Mouse (Mus musculus) lung, embryonic 16.5 days (tissue): ENCODE results near the gene Bicdl1. TPM values are rescaled to one million over a fixed set of nuclear protein-coding genes. Genes with fewer than 3 reads are reported as not detected.

ENCODE experiments used
- ATAC-seq: fragments of 200-750 bp; cut with Nextera tagmentation; 2 replicates; pipeline ENCODE4 v1.8.0; 2017; ENCODE audit warnings: low read depth, mild to moderate bottlenecking, moderate library complexity
- H3K27ac ChIP-seq: fragments of 300-500 bp; sonication (generic); 2 replicates; pipeline ENCODE4 v1.5.1; 2014; ENCODE audit warnings: mild to moderate bottlenecking, control low read depth, low read length
- H3K27me3 ChIP-seq: fragments of 300-500 bp; sonication (generic); 2 replicates; pipeline ENCODE4 v1.6.1; 2014; ENCODE audit warnings: low read depth, low read length, mixed read lengths; ENCODE audit not compliant: control insufficient read depth, insufficient read depth
- H3K36me3 ChIP-seq: fragments of 300-500 bp; sonication (generic); 2 replicates; pipeline ENCODE4 v1.6.1; 2014; ENCODE audit warnings: low read length; ENCODE audit not compliant: control insufficient read depth, insufficient read depth
- H3K4me1 ChIP-seq: fragments of 300-500 bp; sonication (generic); replicated peaks from 2 replicates; pipeline ENCODE4 v1.6.1; 2014; ENCODE audit warnings: low read length, mixed read lengths; ENCODE audit not compliant: control insufficient read depth, insufficient read depth
- H3K4me2 ChIP-seq: fragments of 300-500 bp; sonication (generic); 2 replicates; pipeline ENCODE4 v1.6.1; 2014; ENCODE audit warnings: low read depth, low read length, control low read depth
- H3K4me3 ChIP-seq: fragments of 300-500 bp; sonication (generic); 2 replicates; pipeline ENCODE4 v1.5.1; 2014; ENCODE audit warnings: mild to moderate bottlenecking, low read length, control low read depth
- H3K9ac ChIP-seq: fragments of 300-500 bp; sonication (generic); 2 replicates; pipeline ENCODE4 v1.6.1; 2014; ENCODE audit warnings: low read length, control low read depth
- H3K9me3 ChIP-seq: fragments of 300-500 bp; sonication (generic); 2 replicates; pipeline ENCODE4 v1.6.1; 2016; ENCODE audit warnings: low read length; ENCODE audit not compliant: control insufficient read depth
- WGBS: fragments of 180-500 bp; shearing (Covaris S2); extraction: QIAGEN DNeasy Blood & Tissue Kit; methylation state at CpG from one replicate; pipeline ENCODE4 v1.1.7; 2014; 5-methylcytosine and 5-hydroxymethylcytosine counted together
- polyA plus RNA-seq: library from polyadenylated mRNA; unstranded; fragments of >200 nt; fragmentation: Nextera tagmentation; extraction: Ambion mirVana; gene quantifications from 2 replicates; pipeline ENCODE4 v1.2.1, GENCODE M21; 2015

The Bicdl1 gene
- polyA plus RNA-seq, 1 experiment from 2014 or later = 11.2 TPM

DNA sequence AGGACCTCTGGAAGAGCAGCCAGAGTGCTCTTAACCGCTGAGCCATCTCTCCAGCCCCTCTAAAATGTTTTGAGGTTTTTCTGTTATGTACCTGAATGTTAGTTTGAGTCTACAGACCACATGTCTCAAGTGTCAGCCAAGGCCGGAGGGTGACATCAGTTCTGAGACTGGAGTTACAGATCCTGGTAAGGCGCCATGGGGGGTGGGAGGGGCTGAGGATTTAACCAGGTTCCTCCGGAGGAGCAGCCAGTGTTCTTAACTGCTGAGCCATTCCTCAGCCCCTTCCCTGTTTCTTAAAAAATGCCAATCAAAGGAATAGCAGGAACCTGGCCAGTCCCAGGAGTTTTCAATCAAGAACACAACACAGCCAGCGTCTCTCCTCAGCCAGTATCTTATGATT, 101.1 kb downstream of the Bicdl1 start:
- H3K4me2 ChIP-seq = 0 out of 2 replicates have a peak overlapping the region, but pooled peaks have one; percentile 91

DNA sequence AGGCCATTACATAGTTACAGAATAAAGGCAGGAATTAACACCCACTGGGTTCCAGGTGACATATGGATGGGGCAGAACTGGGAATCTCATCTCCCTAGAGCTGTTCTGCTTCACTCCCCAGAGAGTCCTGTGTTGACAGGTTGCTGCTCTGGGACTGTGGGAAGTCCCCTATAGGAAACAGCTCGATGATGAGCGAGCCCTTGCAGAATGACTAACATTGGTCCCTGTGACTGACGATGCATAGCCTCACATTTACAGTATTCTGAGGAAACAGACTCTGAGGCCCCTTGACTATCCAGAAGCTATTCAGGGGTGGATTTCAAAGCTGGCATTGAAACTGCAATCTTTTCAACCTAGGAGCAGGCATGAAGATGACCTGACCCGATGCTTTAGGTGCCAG, 101.7 kb downstream of the Bicdl1 start:
- H3K4me1 ChIP-seq = peaks cover 19% of the 10 kb centered on the region
- H3K9me3 ChIP-seq = no peaks in the 10 kb centered on the region
- H3K27ac ChIP-seq = no peak overlapping the region
- H3K36me3 ChIP-seq = no peaks in the 10 kb centered on the region
- H3K4me2 ChIP-seq = no peak overlapping the region
- ATAC-seq = no peak
- WGBS = 76% methylated on average over 4 of the region's 4 CpGs
- no peaks in the 10 kb centered on the region for H3K27me3 ChIP-seq
- H3K4me3 ChIP-seq = no peak overlapping the region
- H3K9ac ChIP-seq = no peak overlapping the region

More for the DNA sequence above, 101.1 kb downstream of the Bicdl1 start:
- Histone ChIP-seq H3K27ac (no peak overlapping the region), H3K9ac (no peak overlapping the region), H3K27me3 (no peaks in the 10 kb centered on the region), H3K4me1 (peaks cover 19% of the 10 kb centered on the region), H3K4me3 (no peak overlapping the region), H3K9me3 (no peaks in the 10 kb centered on the region), H3K36me3 (no peaks in the 10 kb centered on the region)
- 52% methylated on average over 5 of the region's 5 CpGs for WGBS
- ATAC-seq = no peak

GRCm38 (mm10) chr5:115628083-115628482, 103.3 kb downstream of the Bicdl1 start:
- H3K9me3 ChIP-seq = no peaks in the 10 kb centered on the region
- peaks cover 14% of the 10 kb centered on the region for H3K4me1 ChIP-seq
- WGBS = 68% methylated on average over 8 of the region's 8 CpGs
- no peak overlapping the region for H3K4me2 ChIP-seq
- no peaks in the 10 kb centered on the region for H3K27me3 ChIP-seq
- no peaks in the 10 kb centered on the region for H3K36me3 ChIP-seq
- no peak overlapping the region for H3K27ac ChIP-seq
- no peak overlapping the region for H3K4me3 ChIP-seq
- no peak overlapping the region for H3K9ac ChIP-seq
- ATAC-seq = no peak

- H3K4me1 ChIP-seq = peaks cover 8% of the 10 kb centered on the region
- 78% methylated on average over 10 of the region's 10 CpGs for WGBS
- 0 out of 2 replicates have a peak, but pooled peaks cover 3% of the 10 kb centered on the region for H3K36me3 ChIP-seq
- no peaks in the 10 kb centered on the region for H3K9me3 ChIP-seq
- no peaks in the 10 kb centered on the region for H3K27me3 ChIP-seq
- no peak overlapping the region for H3K9ac ChIP-seq
- H3K4me2 ChIP-seq = no peak overlapping the region
- H3K4me3 ChIP-seq = no peak overlapping the region
- ATAC-seq = no peak
- H3K27ac ChIP-seq = no peak overlapping the region
Observed at GRCm38 (mm10) chr5:115626237-115626886, 105.1 kb downstream of the Bicdl1 start.

DNA sequence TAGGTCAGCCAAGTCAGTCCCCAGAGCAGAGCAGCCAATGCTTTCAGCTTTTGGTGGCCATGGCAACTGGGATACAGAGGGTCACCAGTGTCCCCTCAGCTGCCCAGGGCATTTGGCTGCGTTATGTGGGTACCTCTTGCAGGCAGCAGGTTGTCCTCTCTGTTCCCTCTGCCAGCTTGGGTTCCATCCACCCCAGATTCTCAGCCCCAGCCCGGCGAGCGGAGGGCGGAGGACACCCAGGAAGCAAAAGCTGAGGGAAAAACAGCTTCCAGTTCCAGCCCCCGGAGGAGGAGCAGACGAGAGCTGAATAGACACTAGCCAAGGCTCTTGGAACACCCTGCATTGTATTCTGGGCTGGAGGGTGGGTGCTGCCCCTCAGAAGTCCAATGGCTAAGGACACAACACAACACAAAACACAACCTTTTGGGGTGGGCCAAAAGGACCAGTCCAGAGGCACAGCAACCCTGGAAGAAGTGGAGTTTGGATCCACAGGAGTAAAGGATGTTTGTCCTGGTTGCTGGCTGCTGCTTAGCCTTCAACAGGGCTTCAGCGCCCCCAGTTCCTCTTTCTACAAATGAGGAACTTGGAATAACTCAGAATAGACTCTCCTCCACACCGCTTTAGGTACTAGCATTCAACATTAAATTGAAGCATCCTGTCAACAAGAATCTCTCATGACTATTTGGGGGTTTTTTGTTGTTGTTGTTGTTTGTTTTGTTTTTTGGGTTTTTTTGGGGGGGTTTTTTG, 107.6 kb downstream of the Bicdl1 start:
- H3K9ac ChIP-seq = no peak overlapping the region
- no peak overlapping the region for H3K27ac ChIP-seq
- peaks cover 16% of the 10 kb centered on the region for H3K36me3 ChIP-seq
- H3K4me3 ChIP-seq = no peak overlapping the region
- H3K4me2 ChIP-seq = no peak overlapping the region
- no peaks in the 10 kb centered on the region for H3K9me3 ChIP-seq
- 78% methylated on average over 9 of the region's 9 CpGs for WGBS
- ATAC-seq = no peak
- H3K27me3 ChIP-seq = no peaks in the 10 kb centered on the region
- H3K4me1 ChIP-seq = no peaks in the 10 kb centered on the region

DNA sequence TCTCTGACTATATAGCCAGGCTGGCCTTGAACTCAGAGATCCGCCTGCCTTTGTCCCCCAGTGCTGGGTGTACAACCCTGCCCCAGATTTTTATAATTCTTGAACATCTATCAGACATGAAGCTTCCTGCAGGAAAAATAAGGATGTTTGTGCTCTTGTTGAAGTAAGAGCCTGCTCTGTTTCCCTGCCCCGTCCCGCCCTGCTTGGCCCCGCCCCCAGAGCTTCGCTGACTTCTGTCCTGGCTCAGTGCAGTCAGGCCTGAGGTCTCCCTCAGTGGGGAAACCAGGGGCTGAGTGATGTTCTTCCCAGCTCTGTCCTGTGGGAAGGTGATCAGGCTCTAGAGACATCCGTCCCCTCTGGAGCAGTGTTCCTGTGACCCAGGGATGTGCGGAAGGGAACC, 108.7 kb downstream of the Bicdl1 start:
- Histone ChIP-seq H3K27ac (no peak overlapping the region), H3K36me3 (peaks cover 18% of the 10 kb centered on the region), H3K4me3 (no peak overlapping the region), H3K9ac (no peak overlapping the region), H3K9me3 (no peaks in the 10 kb centered on the region), H3K4me1 (no peaks in the 10 kb centered on the region), H3K4me2 (no peak overlapping the region), H3K27me3 (no peaks in the 10 kb centered on the region)
- 86% methylated on average over 7 of the region's 7 CpGs for WGBS
- no peak for ATAC-seq

- H3K9ac ChIP-seq = no peak overlapping the region
- H3K9me3 ChIP-seq = no peaks in the 10 kb centered on the region
- peaks cover 45% of the 10 kb centered on the region for H3K36me3 ChIP-seq
- no peak overlapping the region for H3K27ac ChIP-seq
- WGBS = 90% methylated on average over 14 of the region's 15 CpGs
- 0 out of 2 replicates have a peak, but pooled peaks have one; percentile 27 for ATAC-seq
- H3K4me2 ChIP-seq = no peak overlapping the region
- no peak overlapping the region for H3K4me3 ChIP-seq
- no peaks in the 10 kb centered on the region for H3K27me3 ChIP-seq
- no peaks in the 10 kb centered on the region for H3K4me1 ChIP-seq
Observed at GRCm38 (mm10) chr5:115619690-115620089, 111.7 kb downstream of the Bicdl1 start.

DNA sequence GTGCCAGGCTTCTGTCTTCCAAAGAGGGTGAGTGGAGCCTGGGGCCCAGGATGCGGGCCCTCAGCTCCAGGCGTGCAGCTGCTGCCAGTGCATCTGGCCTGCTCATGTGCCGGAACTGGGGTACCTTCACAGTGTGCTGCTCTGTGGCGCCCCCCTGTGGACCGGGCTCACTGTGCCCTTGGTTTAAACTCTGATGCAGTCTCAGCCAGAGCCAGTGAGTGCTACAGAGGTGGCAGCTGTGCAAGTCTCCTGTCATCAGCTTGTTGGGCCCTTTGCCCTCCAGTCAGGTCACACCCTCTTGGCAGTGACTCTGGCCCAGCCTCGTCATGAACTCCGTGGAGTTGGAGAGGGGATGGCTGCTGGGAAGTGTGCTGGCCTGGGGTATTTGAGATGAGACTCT, 116.5 kb downstream of the Bicdl1 start:
- no peak overlapping the region for H3K4me2 ChIP-seq
- no peaks in the 10 kb centered on the region for H3K4me1 ChIP-seq
- H3K4me3 ChIP-seq = no peak overlapping the region
- 73% methylated on average over 7 of the region's 7 CpGs for WGBS
- no peak overlapping the region for H3K9ac ChIP-seq
- no peak for ATAC-seq
- peaks cover 70% of the 10 kb centered on the region for H3K36me3 ChIP-seq
- H3K27ac ChIP-seq = no peak overlapping the region
- no peaks in the 10 kb centered on the region for H3K9me3 ChIP-seq
- no peaks in the 10 kb centered on the region for H3K27me3 ChIP-seq

DNA sequence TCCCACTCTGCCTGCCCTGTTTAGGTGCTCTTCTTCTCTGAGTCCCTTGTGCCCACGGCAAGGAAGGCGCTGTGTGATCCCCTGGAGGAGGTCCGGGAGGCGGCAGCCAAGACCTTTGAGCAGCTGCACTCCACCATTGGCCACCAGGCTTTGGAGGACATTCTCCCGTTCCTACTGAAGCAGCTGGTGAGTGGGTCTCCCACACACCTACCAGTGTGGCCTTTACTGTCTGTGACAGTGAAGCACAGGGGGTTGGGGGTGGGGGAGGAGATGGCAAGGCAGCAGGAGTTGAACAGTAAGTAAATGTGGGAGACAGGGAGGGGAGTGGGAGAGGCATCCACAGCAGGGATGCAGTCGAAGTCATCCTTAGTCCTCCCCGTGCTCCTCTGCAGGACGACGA, 118.1 kb downstream of the Bicdl1 start:
- Histone ChIP-seq H3K4me2 (no peak overlapping the region), H3K36me3 (peaks cover 71% of the 10 kb centered on the region), H3K27ac (no peak overlapping the region), H3K9me3 (no peaks in the 10 kb centered on the region), H3K4me3 (no peak overlapping the region), H3K4me1 (no peaks in the 10 kb centered on the region), H3K9ac (no peak overlapping the region), H3K27me3 (no peaks in the 10 kb centered on the region)
- 86% methylated on average over 9 of the region's 9 CpGs for WGBS
- ATAC-seq = no peak
